Mouse (Mus musculus) cerebellum, adult 9-10 months (tissue): ENCODE results near the gene Tspan4.

ENCODE experiments used
- DNase-seq: peaks from one replicate; pipeline ENCODE4 v3.0.0; 2022

The Tspan4 gene

GRCm38 (mm10) chr7:141475011-141475804, at the start of gene Tspan4, which contains the start of gene Polr2l:
TSS of gene Tspan4 (plus strand) at chr7:141475240.
TSS of gene Polr2l (minus strand) at chr7:141475132.
- DNase-seq = peak; percentile 87

- no peak for DNase-seq
Measured at GRCm38 (mm10) chr7:141426948-141427730, 47.9 kb upstream of the Tspan4 start.

DNA sequence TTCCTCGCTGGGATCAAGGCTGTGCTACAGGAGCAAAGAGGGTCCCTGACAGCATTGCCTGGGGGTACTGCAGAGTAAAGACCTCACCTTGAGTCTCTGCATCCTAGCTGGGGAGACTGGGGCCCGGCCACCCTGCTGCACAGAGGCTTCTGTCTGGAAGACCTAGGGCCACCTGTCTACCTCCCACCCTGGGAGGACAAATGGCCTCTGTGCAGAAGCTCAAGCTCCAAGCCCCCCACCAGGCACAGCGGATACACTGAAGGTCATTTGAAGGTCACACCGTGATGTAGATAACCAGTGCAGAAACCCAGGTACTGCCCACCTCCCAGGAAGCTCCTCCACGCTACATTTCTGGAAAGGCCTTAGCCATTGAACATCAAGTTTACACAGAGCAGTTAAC, 46.3 kb upstream of the Tspan4 start:
- no peak for DNase-seq

DNA sequence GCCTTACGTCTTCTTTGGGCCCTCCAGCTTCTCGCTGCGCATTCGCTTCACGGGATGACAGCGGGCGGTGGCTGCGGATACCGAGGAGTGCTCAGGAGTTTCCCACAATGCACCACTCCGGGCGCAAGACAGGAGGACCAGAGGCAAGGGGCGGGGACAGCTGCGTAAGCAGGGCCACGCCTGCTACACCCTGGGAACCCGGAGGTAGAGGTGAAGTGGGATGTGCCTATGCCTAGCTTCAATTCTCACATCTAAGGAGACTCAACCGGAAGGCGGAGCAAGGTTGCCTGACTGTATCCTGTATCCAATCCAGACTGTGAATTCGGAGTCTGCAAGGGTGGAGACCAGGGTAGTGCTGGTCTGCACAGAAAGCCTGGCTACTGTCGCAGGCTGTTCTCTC, 45.7 kb upstream of the Tspan4 start, which contains the start of gene Cend1:
Cend1 (minus strand) TSS at position 182 of the 400 bp plus-strand sequence.
- peak; percentile 94 for DNase-seq

DNA sequence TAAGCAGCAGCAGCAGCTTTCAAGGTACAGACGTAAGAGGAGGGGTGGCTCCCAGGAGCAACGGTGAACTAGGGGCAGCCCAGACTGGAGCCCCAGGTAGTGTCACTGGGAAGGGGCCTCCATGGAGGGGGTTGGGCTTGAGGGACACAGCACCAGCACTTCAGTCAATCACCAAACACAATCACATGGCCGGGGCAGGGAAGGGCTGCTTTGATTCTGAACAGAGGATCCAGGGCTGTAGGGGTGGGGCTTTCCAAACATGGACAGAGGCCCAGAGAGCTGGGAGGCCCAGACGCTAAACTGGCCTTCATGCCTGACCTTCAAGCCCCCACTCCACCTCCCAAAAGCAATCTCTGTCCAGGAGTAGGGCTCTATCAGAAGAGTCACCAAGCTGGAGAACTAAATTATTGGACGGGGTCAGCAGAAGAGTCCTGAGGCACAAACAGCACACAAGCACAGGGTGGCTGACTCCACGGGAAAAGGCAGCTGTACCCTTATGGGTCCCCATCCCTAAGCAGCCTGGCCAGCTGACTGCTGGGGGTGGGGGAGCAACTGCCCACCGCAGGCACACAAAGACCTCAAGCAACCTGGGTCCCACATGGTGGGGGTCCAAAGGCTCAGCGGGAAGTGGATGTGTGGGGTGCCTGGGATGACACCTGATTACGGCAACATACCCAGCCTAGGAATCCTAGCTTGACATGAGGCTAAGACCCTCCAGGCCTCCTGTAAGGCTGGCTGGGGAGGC, 45.0 kb upstream of the Tspan4 start:
- DNase-seq = peak; percentile 71

GRCm38 (mm10) chr7:141430585-141431240, 44.3 kb upstream of the Tspan4 start:
- peak; percentile 63 for DNase-seq

GRCm38 (mm10) chr7:141431434-141432185, 43.4 kb upstream of the Tspan4 start:
- peak; percentile 63 for DNase-seq

GRCm38 (mm10) chr7:141432186-141432611, 42.8 kb upstream of the Tspan4 start:
- peak; percentile 83 for DNase-seq

DNA sequence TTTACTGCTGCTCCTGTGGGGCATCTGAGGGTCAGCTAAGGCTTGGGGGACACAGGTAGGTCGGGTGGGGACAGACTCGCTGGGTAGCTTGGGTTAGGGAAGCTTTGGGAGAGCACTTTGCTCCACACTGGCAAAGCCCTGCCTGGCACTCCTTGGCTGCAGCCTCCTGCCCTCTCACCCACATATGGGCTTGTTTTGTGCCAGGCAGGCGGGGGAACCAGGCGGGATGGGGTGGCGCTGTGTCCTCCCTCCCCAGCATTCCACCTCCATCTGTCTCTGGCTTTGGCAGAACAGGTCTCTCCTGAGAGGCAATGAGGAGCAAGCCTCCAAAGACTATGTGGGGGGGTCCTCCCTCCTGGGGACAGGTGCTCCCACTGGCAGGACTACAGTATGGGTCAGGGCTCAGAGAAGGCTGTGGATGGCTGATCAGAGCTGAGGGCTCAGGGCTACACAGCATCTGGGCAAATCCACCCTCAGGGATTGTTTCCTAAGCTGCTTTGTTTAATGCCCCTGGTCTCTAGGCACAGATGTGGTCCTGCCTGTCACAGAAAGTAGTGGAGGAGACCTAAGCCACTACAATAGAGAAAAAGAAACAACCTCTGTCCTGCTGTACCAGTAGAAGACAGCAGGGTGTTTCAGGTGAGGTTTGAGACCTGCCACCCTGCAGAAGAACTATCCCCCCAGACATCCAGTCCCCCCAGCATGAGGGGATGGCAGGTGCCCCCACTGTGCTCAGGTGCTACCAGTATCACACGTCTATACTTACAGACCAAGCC, 42.1 kb upstream of the Tspan4 start:
- peak; percentile 97 for DNase-seq

DNA sequence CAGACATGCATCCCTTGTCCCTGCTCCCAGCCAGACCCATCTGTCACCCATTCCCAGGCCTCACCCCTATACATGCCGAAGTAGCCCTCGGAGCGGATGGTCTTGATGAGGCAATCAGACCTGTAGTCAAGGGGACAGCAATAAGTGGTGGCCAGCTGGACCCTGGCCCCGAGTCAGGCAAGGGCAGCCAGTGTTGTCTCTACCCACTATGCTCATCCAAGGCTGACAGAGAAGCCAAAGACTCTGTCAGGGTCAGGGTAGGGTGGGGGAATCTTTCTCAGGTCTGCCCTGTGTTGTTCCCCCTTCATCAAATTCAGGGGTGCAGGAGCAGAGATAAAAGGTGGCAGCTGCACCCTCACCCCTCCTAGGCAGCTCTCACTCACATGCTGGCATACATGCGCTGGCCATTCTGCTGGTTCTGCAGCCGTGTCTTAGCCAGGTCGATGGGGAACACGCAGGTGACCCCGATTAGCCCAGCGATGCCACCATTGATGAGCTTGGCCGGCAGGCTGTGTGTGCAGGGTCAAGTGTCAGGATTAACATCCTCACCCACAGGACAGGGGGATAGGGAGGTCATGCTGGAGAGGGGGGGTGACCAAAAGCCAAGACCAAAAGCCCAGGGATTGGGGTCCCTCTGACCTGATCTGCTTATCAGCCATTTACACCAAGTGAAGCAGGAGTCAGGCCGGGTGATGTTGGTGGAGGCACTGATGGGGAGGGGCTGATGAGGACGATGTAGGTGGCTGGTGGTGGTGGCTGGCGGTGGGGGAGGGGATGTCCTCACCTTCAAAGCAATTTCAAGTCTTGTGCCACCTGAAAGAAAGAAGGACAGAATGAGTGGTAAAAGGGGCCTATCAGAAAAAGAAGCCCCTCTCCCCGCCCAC, 41.3 kb upstream of the Tspan4 start:
- peak; percentile 81 for DNase-seq

DNA sequence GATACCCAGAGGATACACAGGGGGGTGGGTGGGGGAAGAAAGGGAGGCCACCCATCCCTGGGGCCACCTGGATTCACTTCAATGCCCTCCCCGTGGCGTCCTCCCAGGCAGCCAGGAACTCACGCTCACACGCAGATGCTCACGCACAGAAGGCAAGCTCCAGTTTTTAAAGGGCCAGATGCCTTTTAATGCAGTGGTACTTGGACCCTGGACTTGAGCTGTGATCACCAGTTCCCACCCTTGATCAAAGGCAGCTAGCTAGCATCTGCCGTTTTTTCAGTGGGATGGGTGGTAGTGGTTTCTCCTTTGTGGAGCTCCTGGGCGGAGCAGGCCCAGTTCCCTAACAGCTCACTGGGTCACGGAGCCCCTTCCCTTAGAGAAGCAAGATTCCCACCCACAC, 40.6 kb upstream of the Tspan4 start:
- DNase-seq = peak; percentile 89

DNA sequence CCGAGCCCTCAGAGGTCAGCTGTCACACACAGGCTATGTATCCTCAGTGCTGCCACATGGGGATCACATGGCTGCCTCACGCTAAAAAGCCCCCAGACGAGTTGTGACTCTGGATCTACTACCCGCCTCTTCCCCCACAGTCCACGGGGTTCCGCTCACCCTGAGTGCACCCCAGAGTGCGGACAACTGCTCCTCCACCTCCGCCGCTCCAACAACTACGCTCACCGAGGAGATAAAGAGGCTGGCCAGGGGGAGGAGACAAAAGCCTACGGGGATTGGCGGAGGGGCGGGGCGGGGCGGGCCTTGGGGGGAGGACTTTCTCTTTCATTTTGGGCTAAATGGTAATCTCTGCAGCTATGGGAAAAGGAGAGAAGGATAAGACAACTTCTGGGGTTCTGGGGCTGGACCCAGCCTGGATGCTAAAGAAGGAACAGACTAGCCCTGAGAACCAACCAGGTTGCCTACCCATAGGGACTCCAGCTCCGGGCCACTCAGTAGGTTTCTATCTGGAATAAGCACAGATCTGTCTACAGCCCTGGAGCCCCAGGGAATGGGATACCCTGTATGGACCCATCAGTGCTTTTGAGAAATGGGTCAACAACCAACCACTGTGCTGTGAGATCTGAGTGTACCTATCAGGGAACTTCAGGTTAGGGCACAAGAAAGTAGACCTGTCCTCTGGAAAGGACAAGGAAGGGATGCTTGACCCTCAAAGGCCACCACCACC, 39.7 kb upstream of the Tspan4 start:
- peak; percentile 77 for DNase-seq

GRCm38 (mm10) chr7:141435856-141436522, 39.1 kb upstream of the Tspan4 start:
- DNase-seq = no peak

DNA sequence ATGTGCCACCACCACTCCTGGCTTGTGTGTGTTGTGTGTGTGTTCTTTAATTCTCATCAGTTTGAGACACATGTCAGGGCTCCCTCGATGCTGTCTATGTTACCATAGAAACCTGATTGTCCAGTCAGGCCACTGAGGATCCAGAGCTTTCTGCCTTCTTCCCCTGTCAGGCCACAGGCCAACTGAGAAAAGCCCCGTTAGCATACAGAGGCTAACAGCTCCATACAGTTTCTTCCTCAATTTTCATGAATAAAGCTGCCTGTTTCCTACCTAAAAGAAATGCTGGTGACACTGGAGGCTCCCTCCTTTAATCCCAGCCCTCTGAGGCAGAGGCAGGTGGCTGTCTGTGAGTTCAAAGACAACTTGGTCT, 38.5 kb upstream of the Tspan4 start:
- peak; percentile 54 for DNase-seq

DNA sequence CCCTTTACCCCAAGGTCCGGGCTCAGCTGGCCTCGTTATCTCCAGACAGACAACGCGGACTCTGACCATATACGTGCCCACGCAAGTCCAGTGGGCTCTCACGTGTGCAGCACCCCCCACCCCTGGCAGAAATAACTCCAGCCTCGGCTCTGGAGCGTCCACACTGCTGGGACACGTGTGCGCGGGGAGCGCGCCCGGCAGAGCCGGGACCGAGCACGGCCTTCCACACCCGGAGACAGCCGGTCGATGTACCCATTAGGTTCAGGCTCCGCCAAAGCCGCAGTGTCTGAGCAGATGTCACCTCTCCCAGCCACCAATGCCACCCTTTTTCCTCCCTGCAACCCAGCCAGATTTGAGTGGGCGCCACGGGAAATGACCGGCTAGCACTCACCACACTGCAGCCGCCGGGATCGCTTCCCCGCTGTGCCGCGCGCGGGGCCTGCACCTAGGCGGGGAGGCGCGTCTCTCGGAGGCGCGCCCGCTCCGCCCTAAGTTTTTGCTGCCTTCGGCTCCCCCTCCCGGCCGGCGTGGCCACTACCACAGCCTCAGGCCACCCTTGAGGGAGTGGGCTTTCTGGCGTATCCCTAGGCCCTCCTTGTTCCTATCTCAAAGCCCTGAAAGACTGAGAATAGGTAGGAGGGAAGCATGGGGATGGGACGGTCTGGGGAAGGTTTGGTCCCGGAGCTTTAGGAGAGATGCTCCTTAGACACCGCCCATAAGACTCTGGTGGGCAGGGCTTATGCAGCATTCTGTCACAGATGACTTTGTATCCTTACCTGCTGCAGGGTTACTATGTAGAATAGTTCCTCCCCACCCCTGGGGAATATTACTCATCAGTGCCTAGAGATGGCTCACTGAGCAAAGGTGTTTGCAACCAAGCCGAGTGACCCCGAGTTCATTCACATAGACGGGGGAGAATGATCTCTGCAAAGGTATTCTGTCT, 37.6 kb upstream of the Tspan4 start, which contains the start of gene Slc25a22:
Slc25a22 (minus strand) TSS at position 715 of the 943 bp plus-strand sequence.
- DNase-seq = peak; percentile 88

DNA sequence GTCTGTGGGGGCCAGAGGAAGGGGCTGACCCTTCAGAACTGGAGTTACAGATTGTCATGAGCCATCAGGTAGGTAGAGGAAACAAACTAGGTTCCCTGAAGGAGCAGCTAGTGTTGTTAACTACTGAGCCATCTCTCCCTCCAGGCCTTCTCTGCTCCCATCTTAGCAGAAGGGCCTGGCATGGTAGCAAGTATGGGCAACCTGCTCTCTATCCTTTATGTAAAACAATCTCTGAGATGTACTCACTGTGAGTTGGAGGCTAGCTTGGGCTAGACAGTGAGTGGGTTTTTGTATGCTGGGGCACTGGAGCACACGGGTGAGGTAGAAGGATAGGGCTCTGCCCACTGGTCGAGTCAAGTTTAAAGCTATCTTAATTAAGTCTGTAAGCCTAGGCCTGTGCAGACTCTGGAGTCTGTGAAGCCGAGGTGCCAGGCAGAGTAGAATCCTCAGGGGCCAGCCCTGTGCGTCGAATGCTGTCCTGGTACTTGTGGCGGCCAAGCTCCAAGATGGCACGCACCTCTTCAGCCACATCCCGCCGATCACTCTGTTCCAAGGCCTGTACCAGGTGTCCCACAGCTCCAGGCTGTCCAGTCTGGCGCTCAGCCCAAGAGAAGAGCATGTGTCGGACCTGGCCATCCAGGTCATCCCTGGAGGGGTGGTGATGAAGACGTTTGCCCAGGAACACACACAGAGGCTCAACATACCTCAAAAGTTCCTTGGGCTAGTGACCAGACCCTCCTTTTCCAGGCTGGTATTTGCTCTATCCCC, 36.7 kb upstream of the Tspan4 start:
- peak; percentile 91 for DNase-seq
